Mouse (Mus musculus): ENCODE data around the gene H2afj.

DNA sequence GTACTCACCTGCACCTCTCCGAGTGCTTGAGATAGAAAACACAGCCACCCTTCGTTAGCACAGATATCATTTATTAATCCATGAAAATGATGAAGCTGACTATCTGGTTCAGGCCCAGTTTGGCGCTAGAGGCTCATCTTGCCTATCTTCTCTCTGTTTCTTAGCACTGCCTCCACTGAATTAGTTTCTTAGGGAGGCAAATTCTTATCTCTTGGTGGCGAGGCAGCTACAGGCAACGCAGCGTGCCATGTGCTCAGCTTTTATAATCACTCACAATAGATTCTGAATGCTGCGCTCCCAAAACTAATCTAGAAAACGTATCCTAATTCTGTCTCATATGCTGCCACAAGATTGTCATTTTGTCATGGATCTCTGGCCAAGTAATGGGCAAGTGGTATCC is 40.4 kb downstream of the H2afj start:
- TF ChIP-seq POLR2A (IDR thresholded peaks at IDR 0.05; ENCODE audit: low read depth, low read length): no peak
- no peak for TF ChIP-seq CTCF (IDR thresholded peaks at IDR 0.05; ENCODE audit: extremely low read depth, insufficient read length, insufficient replicate concordance, low read depth, low read length)
